Mouse (Mus musculus): ENCODE results near the gene Arel1. TPM values are rescaled to one million over a fixed set of nuclear protein-coding genes. Genes with fewer than 3 reads are reported as not detected.

Arel1 gene
- polyA plus RNA-seq, 1 experiment from 2014 or later: 11.5 TPM

DNA sequence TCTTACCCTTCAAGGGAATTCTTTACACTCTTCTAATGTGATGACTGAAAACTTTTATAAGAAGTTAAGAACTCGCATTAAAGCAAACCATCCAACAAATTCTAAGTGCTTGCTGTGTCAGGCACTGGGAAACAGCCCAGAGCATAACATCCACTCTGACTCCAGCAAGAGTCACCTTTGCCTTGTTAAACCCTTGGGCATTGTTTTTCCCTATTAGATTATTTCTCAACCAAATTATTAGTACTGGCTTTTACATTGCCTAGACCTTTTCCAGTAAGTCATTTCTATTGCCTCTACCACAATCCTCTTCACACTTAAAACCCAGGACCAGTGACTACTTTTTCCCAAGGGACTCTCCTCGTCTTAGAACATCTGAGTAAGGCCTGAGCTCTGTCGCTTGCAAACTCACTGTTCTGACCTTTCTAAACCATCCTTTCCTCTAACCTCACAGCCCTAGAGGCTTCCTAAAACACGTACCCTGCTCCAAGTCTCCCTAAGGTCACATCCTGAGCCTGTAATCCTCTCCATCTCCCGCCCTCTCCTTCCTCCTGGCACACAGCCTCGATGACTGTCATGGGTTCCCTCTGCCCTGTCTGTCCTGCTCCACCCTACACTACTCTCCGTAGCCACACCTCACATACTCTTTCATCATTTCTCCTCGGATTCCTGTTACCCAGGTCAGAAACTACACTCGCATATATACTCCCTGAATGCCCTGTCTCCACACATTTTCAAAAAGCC, 25.7 kb downstream of the Arel1 start:
- H3K9me3 ChIP-seq: no peaks in the 10 kb centered on the region
- no peak for ATAC-seq (ENCODE audit: insufficient number of reproducible peaks, low FRiP score, low TSS enrichment, low read depth)
- no peak overlapping the region for H3K27ac ChIP-seq
- no peak overlapping the region for H3K9ac ChIP-seq
- WGBS: 86% methylated on average over 9 of the region's 9 CpGs
- peaks cover 63% of the 10 kb centered on the region for H3K36me3 ChIP-seq
- H3K4me3 ChIP-seq: no peak overlapping the region
- no peaks in the 10 kb centered on the region for H3K27me3 ChIP-seq
- H3K4me1 ChIP-seq: no peaks in the 10 kb centered on the region
- no peak overlapping the region for H3K4me2 ChIP-seq

DNA sequence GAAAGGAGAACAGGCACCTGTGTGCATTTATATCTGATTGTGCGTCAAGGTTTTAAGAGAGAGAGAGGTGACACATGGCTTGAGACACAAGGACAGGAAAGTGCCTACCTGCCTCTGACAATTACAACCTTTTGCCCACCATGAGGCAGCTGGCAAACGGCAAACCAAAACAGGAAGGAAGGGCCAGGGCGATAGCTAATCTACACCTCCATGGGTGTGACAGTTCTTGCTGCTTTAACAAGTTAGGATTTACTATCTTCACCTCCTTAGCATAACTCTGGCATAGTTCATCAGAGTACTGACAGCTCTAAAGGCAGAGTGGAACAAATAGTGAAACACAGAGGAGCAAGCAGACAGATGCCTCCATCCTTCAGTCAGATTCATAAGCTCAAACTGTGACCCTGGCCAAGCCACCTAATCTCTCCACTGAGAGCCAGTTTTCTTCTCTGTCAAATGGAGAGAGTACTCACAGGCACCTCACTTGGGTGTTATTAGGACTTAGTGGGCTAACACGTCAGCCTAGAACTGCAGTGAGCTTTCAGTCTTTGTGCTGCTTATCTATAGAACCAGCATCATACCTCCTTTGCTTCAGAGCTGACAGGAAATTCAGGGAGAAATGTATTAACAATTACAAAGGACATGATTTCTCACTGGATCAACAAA, 26.4 kb downstream of the Arel1 start:
- H3K4me2 ChIP-seq: no peak overlapping the region
- H3K4me3 ChIP-seq: no peak overlapping the region
- 77% methylated on average over 4 of the region's 4 CpGs for WGBS
- ATAC-seq (ENCODE audit: insufficient number of reproducible peaks, low FRiP score, low TSS enrichment, low read depth): no peak
- peaks cover 63% of the 10 kb centered on the region for H3K36me3 ChIP-seq
- H3K4me1 ChIP-seq: no peaks in the 10 kb centered on the region
- no peaks in the 10 kb centered on the region for H3K9me3 ChIP-seq
- H3K9ac ChIP-seq: no peak overlapping the region
- H3K27ac ChIP-seq: no peak overlapping the region
- no peaks in the 10 kb centered on the region for H3K27me3 ChIP-seq

DNA sequence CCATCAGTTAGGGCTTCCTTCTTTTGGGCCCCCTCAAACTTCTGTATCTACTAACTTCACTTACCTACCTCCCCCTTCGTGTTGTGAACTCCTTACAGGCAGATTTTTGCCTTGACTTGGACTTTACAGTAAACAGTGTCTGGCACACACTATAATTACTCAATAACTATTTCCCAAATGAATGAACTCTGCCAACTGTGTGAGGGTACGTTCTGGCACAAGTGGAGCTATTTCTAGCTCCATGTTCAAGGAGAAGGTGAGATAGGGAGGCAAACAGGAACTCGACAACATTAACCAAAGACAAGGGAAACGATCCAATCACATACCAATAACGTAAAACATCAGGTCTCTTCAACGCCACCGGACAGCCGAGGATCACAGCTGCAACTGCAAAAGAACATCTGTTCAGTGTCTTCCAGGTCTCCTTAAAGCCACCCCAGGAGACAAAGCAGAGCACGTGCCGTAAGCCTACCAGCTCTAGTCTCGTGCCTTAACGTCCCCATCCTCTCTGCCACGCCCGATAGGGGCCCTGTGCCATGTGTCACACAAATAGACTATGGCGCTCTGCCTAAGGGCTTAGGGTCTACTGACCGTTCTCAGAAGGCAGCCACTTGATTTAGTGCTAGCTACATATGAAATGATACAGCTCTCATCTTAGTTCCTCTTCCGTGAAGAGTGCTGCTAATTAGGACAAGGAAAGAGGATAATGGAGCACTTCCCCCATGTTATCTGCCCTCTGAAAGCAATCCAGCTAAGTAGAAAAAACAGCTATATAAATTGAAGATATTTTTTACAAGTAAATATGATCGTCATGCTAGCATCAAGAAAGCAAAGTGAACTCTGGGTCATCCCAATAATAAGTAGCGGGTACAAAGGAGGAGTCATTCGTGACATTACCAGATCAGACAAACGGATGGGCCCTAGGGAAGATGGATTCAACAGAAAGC, 27.4 kb downstream of the Arel1 start:
- H3K9me3 ChIP-seq: no peaks in the 10 kb centered on the region
- no peaks in the 10 kb centered on the region for H3K4me1 ChIP-seq
- 83% methylated on average over 21 of the region's 21 CpGs for WGBS
- H3K36me3 ChIP-seq: peaks cover 65% of the 10 kb centered on the region
- no peak for ATAC-seq (ENCODE audit: insufficient number of reproducible peaks, low FRiP score, low TSS enrichment, low read depth)
- no peak overlapping the region for H3K27ac ChIP-seq
- no peak overlapping the region for H3K9ac ChIP-seq
- no peak overlapping the region for H3K4me3 ChIP-seq
- no peaks in the 10 kb centered on the region for H3K27me3 ChIP-seq
- H3K4me2 ChIP-seq: no peak overlapping the region

DNA sequence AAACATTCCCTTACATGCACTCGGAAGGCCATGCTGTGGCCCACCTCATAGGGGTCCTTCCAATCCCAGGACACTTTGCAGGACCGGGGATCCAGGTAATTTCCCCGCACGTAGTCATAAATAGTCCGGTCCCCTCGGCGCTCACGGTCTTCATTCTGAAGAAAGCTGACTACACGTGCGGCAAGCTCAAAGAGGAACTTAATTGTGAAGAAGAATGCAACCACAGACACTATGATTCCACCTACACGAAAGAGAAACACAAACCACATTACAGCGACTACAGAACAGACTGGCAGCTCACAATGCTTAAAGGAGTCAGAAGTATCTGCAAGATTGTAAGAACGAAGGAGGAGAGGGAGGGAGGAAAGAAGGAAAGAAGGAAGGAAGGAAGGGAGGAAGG, 29.0 kb downstream of the Arel1 start:
- 91% methylated on average over 13 of the region's 13 CpGs for WGBS
- Histone ChIP-seq H3K27me3 (no peaks in the 10 kb centered on the region), H3K9me3 (no peaks in the 10 kb centered on the region)

DNA sequence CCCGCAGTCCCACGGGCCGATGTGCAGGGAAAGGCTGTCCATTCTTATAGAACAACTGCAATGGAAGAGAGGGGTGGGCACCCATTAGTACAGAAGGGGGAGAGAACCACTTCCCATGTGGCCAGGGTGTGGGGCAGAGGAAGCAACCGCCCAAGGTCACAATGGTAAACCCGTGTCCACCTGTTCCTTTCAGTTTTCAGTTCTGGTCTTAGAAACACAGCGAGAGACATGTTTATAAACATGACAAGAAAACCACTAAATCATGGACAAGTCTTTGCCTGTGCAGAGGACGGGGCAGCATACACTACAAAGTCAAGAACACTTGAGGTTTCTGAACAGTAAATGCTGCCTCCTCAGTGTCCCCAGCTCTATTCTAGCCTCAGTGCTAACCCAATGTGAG, 30.4 kb downstream of the Arel1 start:
- Histone ChIP-seq H3K36me3 (peaks cover 67% of the 10 kb centered on the region), H3K4me2 (no peak overlapping the region), H3K4me1 (no peaks in the 10 kb centered on the region), H3K27me3 (no peaks in the 10 kb centered on the region), H3K9me3 (no peaks in the 10 kb centered on the region), H3K9ac (no peak overlapping the region), H3K27ac (no peak overlapping the region), H3K4me3 (no peak overlapping the region)
- ATAC-seq (ENCODE audit: insufficient number of reproducible peaks, low FRiP score, low TSS enrichment, low read depth): no peak
- 90% methylated on average over 7 of the region's 7 CpGs for WGBS

More for the DNA sequence above, 29.0 kb downstream of the Arel1 start:
- Histone ChIP-seq H3K4me3 (no peak overlapping the region), H3K36me3 (peaks cover 66% of the 10 kb centered on the region), H3K9ac (no peak overlapping the region), H3K27ac (no peak overlapping the region), H3K4me2 (no peak overlapping the region), H3K4me1 (no peaks in the 10 kb centered on the region)
- no peak for ATAC-seq (ENCODE audit: insufficient number of reproducible peaks, low FRiP score, low TSS enrichment, low read depth)

DNA sequence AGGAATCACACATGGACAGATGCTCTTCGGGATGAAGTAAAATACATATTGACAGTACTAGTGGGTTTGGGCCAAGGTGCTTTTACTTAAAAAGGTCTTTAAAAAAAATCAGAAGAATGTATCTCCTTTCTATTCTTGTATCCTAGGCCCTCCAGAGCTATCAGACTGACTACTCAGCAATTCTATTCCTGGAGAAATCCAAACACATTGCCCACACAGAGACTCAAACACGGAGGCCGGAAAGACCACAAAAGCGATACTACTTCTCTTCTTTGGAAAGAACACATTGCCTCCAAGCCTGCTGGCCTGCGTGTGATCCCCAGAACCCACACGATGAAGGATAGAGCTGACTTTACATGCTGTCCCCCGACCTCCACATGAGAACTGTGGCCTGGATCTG, 31.6 kb downstream of the Arel1 start:
- Histone ChIP-seq H3K27me3 (no peaks in the 10 kb centered on the region), H3K4me2 (no peak overlapping the region), H3K4me3 (no peak overlapping the region), H3K4me1 (no peaks in the 10 kb centered on the region), H3K9me3 (no peaks in the 10 kb centered on the region), H3K36me3 (peaks cover 71% of the 10 kb centered on the region), H3K27ac (no peak overlapping the region), H3K9ac (no peak overlapping the region)
- 92% methylated on average over 7 of the region's 7 CpGs for WGBS
- no peak for ATAC-seq (ENCODE audit: insufficient number of reproducible peaks, low FRiP score, low TSS enrichment, low read depth)

DNA sequence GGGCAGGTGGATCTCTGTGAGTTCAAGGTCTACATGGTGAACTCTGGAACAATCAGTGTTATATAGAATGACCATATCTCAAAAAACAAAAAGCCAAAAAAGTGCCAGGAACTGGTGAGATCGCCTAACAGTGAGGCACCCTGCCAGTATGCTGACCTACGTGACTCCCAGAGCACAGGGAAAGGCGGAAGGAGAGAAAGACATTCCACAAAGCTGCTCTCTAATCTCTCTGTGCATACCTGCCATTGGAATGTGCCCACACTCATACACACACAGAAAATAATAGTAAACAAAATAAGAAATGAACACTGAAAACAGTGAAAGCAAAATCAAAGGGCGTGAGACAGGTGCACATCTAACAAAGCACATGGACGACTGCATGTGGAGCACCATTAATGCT, 35.4 kb downstream of the Arel1 start:
- peaks cover 70% of the 10 kb centered on the region for H3K36me3 ChIP-seq
- H3K4me1 ChIP-seq: no peaks in the 10 kb centered on the region
- H3K9me3 ChIP-seq: no peaks in the 10 kb centered on the region
- no peak overlapping the region for H3K27ac ChIP-seq
- H3K4me2 ChIP-seq: no peak overlapping the region
- H3K4me3 ChIP-seq: no peak overlapping the region
- 89% methylated on average over 5 of the region's 5 CpGs for WGBS
- H3K9ac ChIP-seq: no peak overlapping the region
- no peak for ATAC-seq (ENCODE audit: insufficient number of reproducible peaks, low FRiP score, low TSS enrichment, low read depth)
- H3K27me3 ChIP-seq: no peaks in the 10 kb centered on the region

DNA sequence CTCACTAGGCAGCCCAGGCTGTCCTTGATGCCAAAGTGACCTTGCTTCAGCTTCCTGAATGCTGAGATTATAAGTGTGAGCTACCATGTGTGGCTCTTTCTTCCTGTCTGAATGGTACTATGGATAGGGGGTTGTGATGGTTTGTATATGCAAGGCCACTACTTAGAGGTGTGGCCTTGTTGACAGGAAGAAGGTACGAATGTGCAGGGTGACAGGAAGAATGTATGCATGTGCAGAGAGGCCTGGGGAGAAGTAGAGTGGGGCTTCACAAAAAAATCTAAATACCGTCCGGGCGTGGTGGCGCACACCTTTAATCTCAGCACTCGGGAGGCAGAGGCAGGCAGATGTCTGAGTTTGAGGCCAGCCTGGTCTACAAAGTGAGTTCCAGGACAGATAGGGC, 38.5 kb downstream of the Arel1 start:
- H3K4me2 ChIP-seq: no peak overlapping the region
- no peaks in the 10 kb centered on the region for H3K27me3 ChIP-seq
- 94% methylated on average over 6 of the region's 6 CpGs for WGBS
- peaks cover 71% of the 10 kb centered on the region for H3K36me3 ChIP-seq
- H3K27ac ChIP-seq: no peak overlapping the region
- H3K4me3 ChIP-seq: no peak overlapping the region
- no peaks in the 10 kb centered on the region for H3K9me3 ChIP-seq
- no peak overlapping the region for H3K9ac ChIP-seq
- ATAC-seq (ENCODE audit: insufficient number of reproducible peaks, low FRiP score, low TSS enrichment, low read depth): no peak
- no peaks in the 10 kb centered on the region for H3K4me1 ChIP-seq

DNA sequence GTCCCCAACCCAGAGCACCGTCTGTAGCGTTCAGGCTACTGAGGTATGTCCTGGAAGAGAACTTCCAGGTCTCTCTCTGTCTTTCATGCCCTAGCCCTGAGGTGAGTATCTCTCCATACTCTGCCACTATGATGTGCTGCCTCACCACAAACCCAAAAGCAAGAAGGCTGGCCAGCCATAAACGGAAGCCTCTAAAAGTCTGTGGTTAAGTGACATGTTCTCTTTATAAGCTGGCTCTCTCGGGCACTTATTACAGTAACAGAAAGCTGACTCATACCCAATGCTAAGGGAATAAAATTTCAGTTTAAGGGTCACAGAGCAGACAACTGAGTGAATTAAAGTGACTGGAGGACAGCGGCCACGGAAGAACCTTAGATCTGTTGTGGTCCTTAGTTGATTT, 44.2 kb downstream of the Arel1 start:
- Histone ChIP-seq H3K27ac (no peak overlapping the region), H3K27me3 (no peaks in the 10 kb centered on the region), H3K36me3 (peaks cover 78% of the 10 kb centered on the region), H3K9me3 (no peaks in the 10 kb centered on the region), H3K4me2 (no peak overlapping the region), H3K4me3 (no peak overlapping the region), H3K4me1 (no peaks in the 10 kb centered on the region), H3K9ac (no peak overlapping the region)
- WGBS: 92% methylated on average over 6 of the region's 6 CpGs
- ATAC-seq (ENCODE audit: insufficient number of reproducible peaks, low FRiP score, low TSS enrichment, low read depth): no peak

DNA sequence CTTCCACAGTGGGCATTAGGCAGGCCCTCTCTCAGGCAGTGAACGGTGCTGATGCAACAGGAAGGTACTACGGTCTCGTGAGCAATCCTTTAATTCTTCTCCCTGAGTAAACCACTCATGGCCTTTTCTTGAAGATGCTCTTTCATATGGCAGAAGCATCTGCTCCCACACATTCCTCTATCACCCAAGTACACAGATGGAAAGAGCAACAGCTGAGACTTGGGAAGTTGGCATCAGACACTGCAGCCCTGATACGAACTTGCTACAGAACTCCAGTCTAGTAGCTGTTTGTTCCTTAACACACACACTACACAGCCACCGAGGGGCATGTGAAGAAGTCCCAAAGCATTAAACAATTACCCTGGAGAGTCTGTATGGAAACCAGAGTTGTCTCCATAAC, 46.4 kb downstream of the Arel1 start:
- no peak for ATAC-seq (ENCODE audit: insufficient number of reproducible peaks, low FRiP score, low TSS enrichment, low read depth)
- Histone ChIP-seq H3K4me2 (no peak overlapping the region), H3K27ac (no peak overlapping the region), H3K9me3 (no peaks in the 10 kb centered on the region), H3K4me3 (no peak overlapping the region), H3K9ac (no peak overlapping the region), H3K27me3 (no peaks in the 10 kb centered on the region), H3K36me3 (peaks cover 75% of the 10 kb centered on the region), H3K4me1 (no peaks in the 10 kb centered on the region)
- 90% methylated on average over 5 of the region's 5 CpGs for WGBS

DNA sequence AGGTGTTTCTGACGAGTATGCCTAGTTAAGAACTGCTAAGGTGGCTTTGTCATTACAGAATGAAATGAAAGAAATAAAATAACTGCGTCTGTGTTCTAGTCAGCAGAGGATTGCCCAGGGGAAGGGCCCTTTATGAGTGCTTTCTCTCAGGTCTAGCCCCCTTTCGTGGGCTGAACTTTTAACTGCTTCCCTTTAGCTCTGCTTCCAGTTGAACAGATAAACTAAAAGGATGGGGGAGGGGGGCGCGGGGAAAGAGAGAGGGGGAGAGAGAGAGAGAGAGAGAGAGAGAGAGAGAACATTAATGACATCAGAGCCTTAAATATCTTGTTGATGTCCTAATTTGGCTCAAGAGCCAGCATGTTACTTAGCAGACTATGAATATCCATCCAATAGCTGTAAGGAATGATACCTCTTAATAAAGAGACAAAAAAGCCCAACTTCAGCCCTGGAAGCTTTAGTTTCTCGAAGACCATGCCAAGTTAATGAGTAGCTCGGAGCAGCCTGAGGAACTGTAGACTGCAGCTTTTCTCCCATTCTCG, 48.8 kb downstream of the Arel1 start:
- Histone ChIP-seq H3K4me2 (no peak overlapping the region), H3K36me3 (peaks cover 70% of the 10 kb centered on the region), H3K4me1 (peaks cover 3% of the 10 kb centered on the region; the same call in 1 of the 2 replicates), H3K27me3 (no peaks in the 10 kb centered on the region), H3K9ac (no peak overlapping the region), H3K9me3 (no peaks in the 10 kb centered on the region), H3K27ac (no peak overlapping the region), H3K4me3 (no peak overlapping the region)
- ATAC-seq (ENCODE audit: insufficient number of reproducible peaks, low FRiP score, low TSS enrichment, low read depth): no peak
- 80% methylated on average over 8 of the region's 8 CpGs for WGBS
